Mouse (Mus musculus): ENCODE data around the gene Map7. TPM values are rescaled to one million over a fixed set of nuclear protein-coding genes. Genes with fewer than 3 reads are reported as not detected.

Gene Map7
- polyA plus RNA-seq, 1 experiment from 2014 or later: 19.4 TPM

DNA sequence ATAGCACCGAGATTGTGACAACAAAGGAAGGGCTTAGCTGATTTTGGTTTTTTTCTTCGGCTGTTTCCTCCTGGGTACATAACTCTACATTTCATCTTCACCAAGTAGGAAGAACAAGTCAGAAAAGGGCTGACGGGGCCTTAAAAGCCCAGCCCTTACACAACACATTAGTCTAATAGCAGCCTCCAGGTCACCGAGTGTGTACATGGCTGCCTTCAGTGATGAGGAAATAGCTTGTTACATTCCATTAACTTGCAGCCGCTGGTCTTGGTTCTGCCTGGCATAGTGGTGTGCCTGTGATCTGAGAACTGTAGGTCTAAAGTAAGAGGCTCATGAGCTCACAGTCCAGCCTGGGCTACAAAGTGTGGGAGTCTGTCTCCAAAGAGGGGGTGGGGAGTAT is 16.5 kb downstream of the Map7 start:
- no peak for ATAC-seq (ENCODE audit: insufficient read depth, low FRiP score)

DNA sequence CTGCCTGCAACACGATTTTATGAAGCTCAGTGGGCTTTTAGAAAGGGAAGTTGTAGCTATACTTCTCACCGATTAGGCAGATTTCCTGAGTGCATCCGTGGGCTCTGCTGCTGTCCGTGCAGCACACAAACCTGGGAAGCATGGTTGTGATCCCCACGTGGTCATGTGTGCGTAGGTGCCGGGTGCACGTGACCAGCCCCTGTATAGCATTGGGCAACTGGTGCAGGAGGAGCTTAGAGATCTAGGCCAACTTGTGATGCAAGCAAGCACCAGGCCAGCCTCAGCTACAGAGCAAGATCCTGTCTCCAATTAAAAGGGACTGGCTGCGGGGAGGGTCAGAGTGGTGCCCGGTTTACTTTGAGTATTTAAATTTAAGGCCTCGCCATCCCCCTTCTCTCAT is 18.5 kb downstream of the Map7 start:
- Histone ChIP-seq H3K4me3 (replicated peaks; ENCODE audit: low read length) (no peak overlapping the region), H3K9me3 (replicated peaks; ENCODE audit: control insufficient read depth, low read length) (no peaks in the 10 kb centered on the region), H3K4me2 (ENCODE audit: low read depth, low read length) (no peak overlapping the region), H3K27ac (ENCODE audit: low read length) (no peak overlapping the region), H3K27me3 (ENCODE audit: control insufficient read depth, insufficient read depth, low read length) (no peaks in the 10 kb centered on the region), H3K9ac (ENCODE audit: low read length) (no peak overlapping the region), H3K36me3 (ENCODE audit: control insufficient read depth, insufficient read depth, low read length) (no peaks in the 10 kb centered on the region), H3K4me1 (ENCODE audit: control insufficient read depth, insufficient read depth, low read length) (peaks cover 14% of the 10 kb centered on the region)
- WGBS: 71% methylated on average over 11 of the region's 11 CpGs
- ATAC-seq (ENCODE audit: insufficient read depth, low FRiP score): no peak

More for the DNA sequence above, 16.5 kb downstream of the Map7 start:
- no peaks in the 10 kb centered on the region for H3K36me3 ChIP-seq (ENCODE audit: control insufficient read depth, insufficient read depth, low read length)
- 70% methylated on average over 5 of the region's 5 CpGs for WGBS
- H3K4me2 ChIP-seq (ENCODE audit: low read depth, low read length): no peak overlapping the region
- no peak overlapping the region for H3K27ac ChIP-seq (ENCODE audit: low read length)
- no peaks in the 10 kb centered on the region for H3K9me3 ChIP-seq (replicated peaks; ENCODE audit: control insufficient read depth, low read length)
- no peaks in the 10 kb centered on the region for H3K27me3 ChIP-seq (ENCODE audit: control insufficient read depth, insufficient read depth, low read length)
- H3K4me3 ChIP-seq (replicated peaks; ENCODE audit: low read length): no peak overlapping the region
- H3K9ac ChIP-seq (ENCODE audit: low read length): no peak overlapping the region
- peaks cover 5% of the 10 kb centered on the region; the same call in 1 of the 2 replicates for H3K4me1 ChIP-seq (ENCODE audit: control insufficient read depth, insufficient read depth, low read length)

DNA sequence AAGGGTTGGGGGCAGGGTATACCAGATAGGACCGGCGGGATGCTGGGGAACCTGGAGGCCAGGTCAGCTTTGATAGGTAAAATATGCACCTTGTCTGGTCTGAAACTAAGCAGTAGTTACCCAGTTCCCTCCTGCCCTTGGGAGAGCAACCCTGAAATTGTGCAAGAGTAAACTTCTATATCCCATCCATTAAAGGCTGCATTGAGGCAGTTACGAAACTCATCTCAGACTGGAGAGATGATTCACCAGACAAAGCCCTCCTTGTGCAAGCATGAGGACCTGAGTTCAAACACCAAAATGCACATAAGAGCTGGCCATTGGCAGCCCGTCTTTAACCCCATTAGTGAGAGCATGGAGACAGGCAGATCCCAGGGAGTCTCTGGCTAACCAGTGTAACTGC is 19.2 kb downstream of the Map7 start:
- Histone ChIP-seq H3K4me1 (ENCODE audit: control insufficient read depth, insufficient read depth, low read length) (peaks cover 14% of the 10 kb centered on the region), H3K4me3 (replicated peaks; ENCODE audit: low read length) (no peak overlapping the region), H3K27me3 (ENCODE audit: control insufficient read depth, insufficient read depth, low read length) (no peaks in the 10 kb centered on the region), H3K27ac (ENCODE audit: low read length) (no peak overlapping the region), H3K36me3 (ENCODE audit: control insufficient read depth, insufficient read depth, low read length) (no peaks in the 10 kb centered on the region), H3K9me3 (replicated peaks; ENCODE audit: control insufficient read depth, low read length) (no peaks in the 10 kb centered on the region), H3K4me2 (ENCODE audit: low read depth, low read length) (no peak overlapping the region), H3K9ac (ENCODE audit: low read length) (no peak overlapping the region)
- no peak for ATAC-seq (ENCODE audit: insufficient read depth, low FRiP score)
- WGBS: 81% methylated on average over 4 of the region's 4 CpGs

DNA sequence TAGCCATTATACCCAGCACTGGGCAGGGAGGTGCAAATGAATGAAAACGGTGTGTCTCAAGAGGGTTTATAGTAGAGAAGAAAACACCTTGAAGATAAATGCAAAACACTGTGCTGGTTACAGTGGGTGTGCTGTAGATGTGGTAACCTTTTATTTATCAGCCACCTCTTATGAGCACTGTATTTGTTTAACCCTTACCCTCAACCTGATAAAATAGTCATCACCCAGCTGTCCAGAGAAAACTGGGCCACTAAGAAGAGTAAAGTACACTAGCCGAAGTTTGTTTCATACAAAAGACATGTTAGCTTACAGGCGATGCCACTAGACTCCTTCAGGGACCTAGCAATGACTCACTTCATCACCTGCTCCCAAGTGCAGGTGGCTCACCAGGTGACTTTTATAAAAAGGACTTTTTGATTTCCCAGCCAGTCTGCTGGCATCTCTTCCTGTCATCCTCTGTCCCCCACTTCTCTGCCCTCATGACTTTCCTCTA is 21.0 kb downstream of the Map7 start:
- peak overlapping the region; percentile 80 for H3K27ac ChIP-seq (ENCODE audit: low read length)

DNA sequence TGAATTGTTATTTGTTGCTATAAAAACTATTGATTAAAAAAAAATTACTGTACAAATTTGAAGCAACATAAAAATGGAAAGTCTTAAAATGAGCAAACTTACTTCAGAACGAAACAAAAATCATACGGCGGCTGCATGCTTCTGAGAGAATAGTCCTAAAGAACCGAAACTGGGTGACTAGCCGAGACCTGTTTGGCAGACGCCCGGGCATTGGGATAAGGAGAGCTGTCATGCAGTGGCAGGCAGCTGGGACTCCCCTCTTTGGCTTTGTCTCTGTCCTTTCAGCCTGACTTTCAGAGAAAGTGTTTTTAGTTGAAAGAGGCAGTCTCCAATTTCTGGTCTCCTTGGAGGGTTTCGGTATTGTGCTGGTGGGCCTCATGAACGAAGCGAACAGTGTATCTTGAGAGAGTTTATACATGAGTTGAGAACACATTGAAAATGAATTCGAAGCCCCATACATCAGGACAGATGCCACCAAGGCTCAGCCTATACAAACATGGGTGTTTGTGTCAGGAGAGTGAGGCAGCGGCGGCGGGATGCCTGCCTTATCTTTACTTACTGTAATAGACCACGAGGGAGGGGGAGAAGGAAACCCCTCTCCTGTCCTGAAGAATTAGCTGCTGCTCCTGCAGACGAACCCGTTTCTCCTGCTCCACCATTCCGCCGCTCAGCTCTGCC is 21.8 kb downstream of the Map7 start:
- H3K27me3 ChIP-seq (ENCODE audit: control insufficient read depth, insufficient read depth, low read length): no peaks in the 10 kb centered on the region
- peak overlapping the region; percentile 54 for H3K4me2 ChIP-seq (ENCODE audit: low read depth, low read length)
- no peaks in the 10 kb centered on the region for H3K9me3 ChIP-seq (replicated peaks; ENCODE audit: control insufficient read depth, low read length)
- H3K27ac ChIP-seq (ENCODE audit: low read length): peak overlapping the region; percentile 88
- 22% methylated on average over 19 of the region's 19 CpGs for WGBS
- peak overlapping the region; percentile 57 for H3K9ac ChIP-seq (ENCODE audit: low read length)
- H3K4me1 ChIP-seq (ENCODE audit: control insufficient read depth, insufficient read depth, low read length): peaks cover 9% of the 10 kb centered on the region
- peak overlapping the region; percentile 31 for H3K4me3 ChIP-seq (replicated peaks; ENCODE audit: low read length)
- H3K36me3 ChIP-seq (ENCODE audit: control insufficient read depth, insufficient read depth, low read length): no peaks in the 10 kb centered on the region
- ATAC-seq (ENCODE audit: insufficient read depth, low FRiP score): no peak; the same call in 1 of the 2 replicates

More for the DNA sequence above, 21.0 kb downstream of the Map7 start:
- Histone ChIP-seq H3K4me3 (replicated peaks; ENCODE audit: low read length) (no peak overlapping the region), H3K36me3 (ENCODE audit: control insufficient read depth, insufficient read depth, low read length) (no peaks in the 10 kb centered on the region), H3K4me2 (ENCODE audit: low read depth, low read length) (peak overlapping the region; percentile 36; the same call in 1 of the 2 replicates), H3K9ac (ENCODE audit: low read length) (no peak overlapping the region), H3K27me3 (ENCODE audit: control insufficient read depth, insufficient read depth, low read length) (no peaks in the 10 kb centered on the region), H3K4me1 (ENCODE audit: control insufficient read depth, insufficient read depth, low read length) (peaks cover 9% of the 10 kb centered on the region), H3K9me3 (replicated peaks; ENCODE audit: control insufficient read depth, low read length) (no peaks in the 10 kb centered on the region)
- no peak for ATAC-seq (ENCODE audit: insufficient read depth, low FRiP score)
- 58% methylated on average over 3 of the region's 3 CpGs for WGBS

DNA sequence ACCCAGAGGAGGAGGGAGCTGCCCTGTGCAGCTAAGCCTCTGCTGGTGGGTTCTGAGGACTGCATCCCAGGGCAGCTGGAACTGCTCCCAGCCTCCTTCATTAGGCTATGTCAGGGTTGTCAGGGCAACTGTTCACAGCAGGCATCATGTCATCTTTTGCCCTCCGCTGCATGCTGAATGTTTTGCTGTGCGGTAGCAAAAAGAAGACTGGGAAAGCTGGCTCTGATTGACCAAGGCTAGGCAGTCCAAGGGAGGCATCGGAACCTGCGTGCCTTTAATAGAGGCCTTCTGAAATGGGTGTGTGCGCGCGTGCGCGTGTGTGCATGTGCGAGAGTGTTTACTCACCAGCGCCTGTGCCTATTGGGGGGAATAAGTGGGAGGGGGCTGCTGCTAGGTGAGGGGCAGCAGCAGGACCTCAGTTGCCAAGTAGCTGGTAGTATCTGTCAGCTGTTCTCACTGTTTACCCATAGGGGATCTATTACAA is 22.4 kb downstream of the Map7 start:
- Histone ChIP-seq H3K4me2 (ENCODE audit: low read depth, low read length) (peak overlapping the region; percentile 54), H3K9me3 (replicated peaks; ENCODE audit: control insufficient read depth, low read length) (no peaks in the 10 kb centered on the region), H3K27ac (ENCODE audit: low read length) (peak overlapping the region; percentile 88), H3K27me3 (ENCODE audit: control insufficient read depth, insufficient read depth, low read length) (no peaks in the 10 kb centered on the region), H3K36me3 (ENCODE audit: control insufficient read depth, insufficient read depth, low read length) (no peaks in the 10 kb centered on the region), H3K4me1 (ENCODE audit: control insufficient read depth, insufficient read depth, low read length) (peaks cover 9% of the 10 kb centered on the region), H3K4me3 (replicated peaks; ENCODE audit: low read length) (peak overlapping the region; percentile 31), H3K9ac (ENCODE audit: low read length) (peak overlapping the region; percentile 57)
- ATAC-seq (ENCODE audit: insufficient read depth, low FRiP score): peak; percentile 93
- WGBS: 28% methylated on average over 11 of the region's 11 CpGs

DNA sequence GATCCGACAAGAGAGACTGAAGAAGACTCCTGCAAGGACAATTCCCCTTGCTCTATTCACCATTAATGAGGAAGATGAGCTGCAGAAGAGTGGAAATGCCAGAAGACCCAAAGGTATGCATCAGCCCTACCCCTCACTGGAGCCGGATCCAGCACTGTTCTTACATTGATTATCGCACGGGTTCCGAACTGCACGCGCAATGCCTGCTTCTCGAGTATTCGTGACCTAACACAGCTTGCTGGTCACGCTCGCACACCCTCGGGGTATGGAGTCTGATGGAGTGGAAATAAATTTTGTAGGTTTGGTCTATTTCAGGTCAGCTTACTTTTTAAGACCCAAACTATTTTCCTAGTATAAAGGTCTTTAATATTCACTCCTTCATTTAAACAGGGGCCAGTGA is 22.9 kb downstream of the Map7 start:
- Histone ChIP-seq H3K9ac (ENCODE audit: low read length) (no peak overlapping the region), H3K36me3 (ENCODE audit: control insufficient read depth, insufficient read depth, low read length) (no peaks in the 10 kb centered on the region), H3K4me1 (ENCODE audit: control insufficient read depth, insufficient read depth, low read length) (peaks cover 12% of the 10 kb centered on the region), H3K4me2 (ENCODE audit: low read depth, low read length) (peak overlapping the region; percentile 54), H3K9me3 (replicated peaks; ENCODE audit: control insufficient read depth, low read length) (no peaks in the 10 kb centered on the region), H3K4me3 (replicated peaks; ENCODE audit: low read length) (no peak overlapping the region), H3K27me3 (ENCODE audit: control insufficient read depth, insufficient read depth, low read length) (no peaks in the 10 kb centered on the region), H3K27ac (ENCODE audit: low read length) (peak overlapping the region; percentile 88; the same call in 1 of the 2 replicates)
- 57% methylated on average over 12 of the region's 12 CpGs for WGBS
- ATAC-seq (ENCODE audit: insufficient read depth, low FRiP score): no peak

DNA sequence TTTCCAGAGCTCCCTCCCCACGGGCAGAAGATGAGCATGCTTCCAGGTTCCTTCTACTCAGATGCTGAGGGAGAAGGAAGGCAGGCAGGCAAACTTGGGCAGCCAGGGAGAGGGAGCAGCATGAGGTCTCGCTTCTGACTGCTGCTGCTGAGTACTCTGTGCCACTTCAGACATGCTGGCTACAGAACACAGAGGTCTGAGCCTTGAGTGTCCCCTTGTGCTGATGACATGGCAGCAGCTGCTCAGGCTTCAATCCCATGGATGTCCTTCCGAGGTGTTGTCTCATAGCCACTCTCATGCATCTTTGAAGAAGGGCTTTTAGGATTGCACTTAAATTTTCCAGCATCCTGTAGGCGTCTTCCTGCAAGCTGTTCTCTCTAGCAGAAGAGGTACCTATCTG is 23.5 kb downstream of the Map7 start:
- no peak overlapping the region for H3K4me2 ChIP-seq (ENCODE audit: low read depth, low read length)
- WGBS: 58% methylated on average over 4 of the region's 4 CpGs
- H3K9me3 ChIP-seq (replicated peaks; ENCODE audit: control insufficient read depth, low read length): no peaks in the 10 kb centered on the region
- no peak overlapping the region for H3K27ac ChIP-seq (ENCODE audit: low read length)
- H3K9ac ChIP-seq (ENCODE audit: low read length): no peak overlapping the region
- no peak overlapping the region for H3K4me3 ChIP-seq (replicated peaks; ENCODE audit: low read length)
- ATAC-seq (ENCODE audit: insufficient read depth, low FRiP score): no peak
- H3K36me3 ChIP-seq (ENCODE audit: control insufficient read depth, insufficient read depth, low read length): no peaks in the 10 kb centered on the region
- no peaks in the 10 kb centered on the region for H3K27me3 ChIP-seq (ENCODE audit: control insufficient read depth, insufficient read depth, low read length)
- peaks cover 14% of the 10 kb centered on the region for H3K4me1 ChIP-seq (ENCODE audit: control insufficient read depth, insufficient read depth, low read length)

DNA sequence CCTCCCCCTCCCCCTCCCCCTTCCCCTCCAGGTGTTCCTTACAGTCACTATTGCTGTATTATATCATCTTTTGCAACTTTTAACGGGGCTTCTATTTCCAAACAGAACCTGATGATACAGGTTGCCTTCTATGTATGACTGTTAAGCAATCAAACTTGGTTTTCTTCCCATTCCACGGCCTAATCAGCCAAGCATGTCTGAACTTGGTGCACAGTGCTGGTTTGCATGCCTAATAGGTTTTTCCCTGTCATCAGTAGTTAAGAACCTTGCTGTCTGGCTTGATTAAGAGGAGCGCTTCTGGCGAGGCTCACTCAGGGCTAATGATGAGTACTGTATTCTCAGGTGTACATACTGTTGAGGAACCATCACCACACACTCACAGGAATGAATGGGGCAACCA is 25.5 kb downstream of the Map7 start:
- 62% methylated on average over 4 of the region's 4 CpGs for WGBS
- peaks cover 19% of the 10 kb centered on the region for H3K4me1 ChIP-seq (ENCODE audit: control insufficient read depth, insufficient read depth, low read length)
- peak overlapping the region; percentile 63 for H3K27ac ChIP-seq (ENCODE audit: low read length)
- no peak overlapping the region for H3K4me2 ChIP-seq (ENCODE audit: low read depth, low read length)
- H3K9ac ChIP-seq (ENCODE audit: low read length): no peak overlapping the region
- H3K36me3 ChIP-seq (ENCODE audit: control insufficient read depth, insufficient read depth, low read length): no peaks in the 10 kb centered on the region
- no peaks in the 10 kb centered on the region for H3K27me3 ChIP-seq (ENCODE audit: control insufficient read depth, insufficient read depth, low read length)
- ATAC-seq (ENCODE audit: insufficient read depth, low FRiP score): no peak
- H3K9me3 ChIP-seq (replicated peaks; ENCODE audit: control insufficient read depth, low read length): no peaks in the 10 kb centered on the region
- H3K4me3 ChIP-seq (replicated peaks; ENCODE audit: low read length): no peak overlapping the region

Data from stomach, embryonic 16.5 days (tissue).